Mouse (Mus musculus) adrenal gland, adult (tissue): Measurements from ENCODE around the gene Zfp383.
"Not testable (repeated sequence)": the region's sequence is repeated elsewhere in the genome, so short reads cannot be mapped to it uniquely, and the experiment has no call there.

Source experiments
- DNase-seq, 2 experiments: peaks; one replicate each; pipeline ENCODE4 v3.0.0; 2022 to 2023; ENCODE audit warnings: low spot score in 1 of 2; ENCODE audit not compliant: inconsistent age in 2 of 2

The Zfp383 gene

DNA sequence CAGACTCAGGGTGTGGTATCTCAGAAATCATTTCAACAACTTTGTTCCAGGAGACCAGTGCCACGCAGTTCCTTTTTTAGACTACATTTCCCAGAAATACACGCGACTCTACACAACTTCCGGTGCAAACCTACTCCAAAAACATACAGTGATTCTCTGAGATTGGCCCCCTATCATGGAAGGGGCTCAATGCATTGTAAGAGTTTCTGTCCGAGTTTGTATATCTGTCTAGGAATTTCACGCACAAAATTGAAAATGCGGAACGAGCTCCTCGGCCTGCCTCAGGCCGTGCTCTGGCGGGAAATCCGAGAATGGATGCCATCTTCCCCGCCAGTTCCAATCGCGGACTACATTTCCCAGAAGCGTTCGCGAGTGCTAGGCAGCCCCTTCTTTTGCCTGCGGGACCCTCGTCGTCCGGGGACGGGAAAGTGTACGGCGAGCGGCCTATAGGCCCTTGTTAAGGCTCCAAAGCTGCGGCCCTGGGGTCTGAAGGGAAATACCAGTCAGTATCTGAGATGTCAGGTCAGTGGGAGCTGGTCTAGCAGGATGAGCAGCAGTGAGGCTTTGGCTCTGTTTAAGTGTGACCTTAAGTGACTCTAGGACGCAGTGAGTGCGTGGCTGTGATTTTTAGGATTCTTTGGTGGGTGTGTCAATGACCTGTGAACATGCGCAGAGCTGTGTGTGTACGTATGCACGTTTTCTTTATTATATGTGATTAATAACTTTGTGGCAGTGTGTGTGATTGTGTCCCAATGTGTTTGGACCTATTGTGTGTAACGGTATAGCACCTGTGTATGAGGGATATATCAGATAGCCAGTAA, at the start of gene Zfp383:
Zfp383 (plus strand) TSS at position 94 of the 821 bp plus-strand sequence.
- peak; percentile 87 to 97 for DNase-seq

DNA sequence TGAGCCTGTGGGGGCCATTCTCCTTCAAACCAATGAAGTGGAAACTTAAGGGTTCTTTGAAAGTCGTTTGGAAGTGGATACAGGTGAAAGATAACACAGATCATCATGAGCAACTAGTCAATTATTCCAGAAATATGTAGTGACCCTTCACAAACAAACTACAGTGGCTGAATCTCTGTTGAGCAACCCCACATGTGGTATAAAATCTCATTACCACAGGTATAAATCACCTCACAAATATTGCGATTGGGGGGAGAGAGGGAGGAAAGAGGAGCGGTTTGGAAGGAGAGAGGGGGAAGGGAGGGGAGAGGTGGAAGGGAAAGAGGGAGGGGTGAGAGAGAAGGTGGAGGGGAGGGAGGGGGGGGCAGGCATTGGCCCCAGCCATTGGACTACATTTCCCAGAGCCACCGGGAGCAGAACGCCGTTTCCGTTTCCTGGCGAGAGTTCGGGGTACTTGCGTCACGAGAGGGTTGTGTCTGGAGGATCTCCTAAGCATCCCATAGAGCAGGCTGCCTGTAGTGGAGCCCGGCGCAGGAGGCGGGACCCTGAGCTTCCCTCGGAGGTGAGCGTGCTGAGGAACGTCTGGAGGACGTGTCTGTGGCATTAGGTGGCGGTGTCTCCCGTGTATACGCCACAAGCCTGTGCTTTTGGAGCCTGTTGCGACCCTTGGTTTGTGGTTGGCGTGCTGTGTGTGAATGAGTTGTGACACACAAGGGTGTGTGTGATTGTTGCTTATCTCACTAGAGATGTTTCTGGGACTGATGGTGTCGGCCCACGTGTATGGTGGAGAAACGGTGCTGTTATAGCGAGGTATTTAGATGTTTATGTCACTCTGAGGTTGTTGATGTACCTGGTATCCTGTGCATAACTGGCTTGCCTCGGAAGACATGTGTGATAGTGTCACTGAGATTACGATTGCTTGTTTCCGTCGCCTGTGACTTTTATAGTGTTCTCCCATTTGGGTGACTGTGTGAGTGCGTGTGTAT, 48.2 kb upstream of the Zfp383 start, which contains the start of gene Zfp420:
Zfp420 (plus strand) TSS at position 448 of the 986 bp plus-strand sequence.
- peak; percentile 90 to 96 for DNase-seq

DNA sequence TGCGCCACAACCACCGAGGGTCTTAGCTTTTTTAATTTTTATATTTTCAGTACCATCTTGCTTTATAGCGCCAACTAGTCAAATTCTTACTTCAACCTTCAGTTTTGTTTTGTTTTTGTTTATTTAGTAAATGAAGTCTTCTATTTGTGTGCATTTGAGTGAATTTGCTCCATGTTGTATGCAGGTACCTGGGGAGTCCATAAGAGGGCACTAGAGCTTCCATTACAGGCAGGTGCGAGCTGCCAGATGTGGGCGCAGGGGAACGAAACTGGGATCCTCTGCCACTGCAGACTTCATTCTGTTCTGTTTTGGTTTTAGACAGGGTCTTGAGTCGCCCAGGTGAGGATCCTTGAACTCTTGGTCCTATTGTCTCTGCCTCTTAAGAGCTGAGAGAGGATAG, 46.4 kb upstream of the Zfp383 start:
- no peak for DNase-seq

DNA sequence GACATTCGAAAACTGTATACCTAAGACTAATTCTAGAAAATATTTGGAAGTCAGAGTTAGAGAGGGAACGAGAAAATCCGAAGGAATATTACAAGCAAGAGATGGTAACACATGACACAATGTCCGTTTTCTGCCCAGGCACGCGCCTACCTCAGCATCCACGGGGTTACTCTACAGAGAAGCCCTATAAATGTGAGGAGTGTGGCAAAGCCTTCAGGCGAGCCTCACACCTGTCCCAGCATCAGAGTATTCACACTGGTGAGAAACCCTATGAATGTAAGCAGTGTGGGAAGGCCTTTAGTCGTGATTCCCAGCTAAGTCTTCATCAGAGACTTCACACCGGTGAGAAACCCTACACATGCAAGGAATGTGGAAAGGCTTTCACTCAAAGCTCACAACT, 33.8 kb upstream of the Zfp383 start:
- no peak for DNase-seq

DNA sequence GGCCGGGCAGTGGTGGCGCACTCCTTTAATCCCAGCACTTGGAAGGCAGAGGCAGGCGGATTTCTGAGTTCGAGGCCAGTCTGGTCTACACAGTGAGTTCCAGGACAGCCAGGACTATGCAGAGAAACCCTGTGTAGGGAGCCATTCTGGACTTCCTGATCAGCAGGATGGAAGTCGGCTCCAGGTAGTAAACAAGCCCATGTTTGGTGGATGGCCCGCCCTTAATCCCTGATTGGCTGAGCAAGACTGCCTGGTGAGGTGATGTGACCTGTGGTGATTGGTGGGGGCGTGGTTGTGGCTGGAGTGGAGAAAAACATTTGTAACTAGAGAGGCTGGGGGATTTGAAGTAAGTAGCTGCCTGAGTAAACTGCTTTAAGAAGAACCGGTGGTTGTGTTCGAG, 30.5 kb upstream of the Zfp383 start:
- not testable (repeated sequence) for DNase-seq

DNA sequence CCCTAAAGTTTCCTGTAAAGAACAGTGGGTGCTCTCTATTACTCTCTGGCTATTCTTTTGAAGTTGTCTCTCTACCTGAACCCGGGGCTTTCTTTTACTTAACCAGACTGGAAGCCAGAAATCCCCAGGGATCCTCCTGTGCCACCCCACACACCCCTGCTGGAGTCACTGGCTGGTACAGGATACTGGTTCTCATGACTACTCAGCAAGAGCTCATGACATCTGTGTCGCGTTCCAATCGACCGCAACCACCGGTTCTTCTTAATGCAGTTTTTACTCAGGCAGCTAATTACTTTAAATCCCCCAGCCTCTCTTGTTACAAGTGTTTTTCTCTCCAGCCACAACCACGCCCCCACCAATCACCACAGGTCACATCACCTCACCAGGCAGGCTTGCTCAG, 28.0 kb upstream of the Zfp383 start:
- no peak for DNase-seq

DNA sequence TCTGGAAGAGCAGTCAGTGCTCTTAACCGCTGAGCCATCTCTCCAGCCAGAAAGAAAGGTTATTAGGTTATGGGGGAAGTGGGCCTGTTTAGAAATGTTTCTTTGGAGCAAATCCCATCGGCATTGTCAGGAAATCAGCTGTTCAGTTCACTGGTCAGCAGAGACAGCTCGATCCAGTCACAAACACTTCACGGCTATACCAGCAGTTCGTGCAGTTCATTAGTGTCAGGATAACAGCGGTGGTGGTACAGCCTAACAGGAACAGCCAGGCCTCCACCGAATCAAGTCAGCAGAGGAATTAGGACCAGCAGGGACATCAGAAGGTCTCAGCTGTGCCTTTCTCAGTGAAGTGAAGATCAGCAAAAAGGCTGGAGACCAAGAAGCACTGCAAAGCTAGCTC, 27.1 kb upstream of the Zfp383 start:
- DNase-seq = no peak

DNA sequence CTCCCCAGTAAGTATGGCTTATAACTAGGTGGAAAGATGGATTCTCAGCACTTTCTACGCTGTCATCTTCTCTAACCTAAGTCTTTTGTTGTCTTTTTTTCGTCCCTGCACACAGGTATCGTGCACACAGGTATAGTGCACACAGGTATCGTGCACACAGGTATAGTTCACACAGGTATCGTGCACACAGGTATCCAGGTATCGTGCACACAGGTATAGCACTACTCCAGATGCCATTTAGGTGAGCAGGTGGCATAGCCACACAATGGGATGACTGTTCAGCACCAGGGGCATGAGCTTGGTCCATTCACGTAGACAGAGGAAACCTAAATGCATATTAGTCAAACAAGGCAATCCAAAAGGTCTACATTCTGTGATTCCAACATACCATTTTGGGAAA, 17.5 kb upstream of the Zfp383 start:
- DNase-seq = no peak

DNA sequence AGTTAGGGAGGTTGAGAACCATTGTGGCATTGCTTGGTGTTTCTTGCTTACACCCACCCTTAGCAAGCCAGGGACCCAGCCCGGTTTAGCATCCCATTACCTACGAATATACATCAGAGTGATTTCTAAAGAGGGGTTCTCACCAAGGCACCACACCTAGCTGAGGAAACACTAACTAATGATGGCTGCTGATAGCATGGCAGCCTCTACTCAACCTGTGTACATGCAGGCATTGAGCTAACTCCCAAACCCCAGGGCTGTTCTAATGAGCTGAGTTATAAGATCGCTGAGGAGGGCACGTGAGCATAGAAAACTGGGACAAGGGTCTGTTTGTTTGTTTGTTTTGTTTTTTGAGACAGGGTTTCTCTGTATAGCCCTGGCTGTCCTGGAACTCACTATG, 15.3 kb upstream of the Zfp383 start:
- no peak for DNase-seq

DNA sequence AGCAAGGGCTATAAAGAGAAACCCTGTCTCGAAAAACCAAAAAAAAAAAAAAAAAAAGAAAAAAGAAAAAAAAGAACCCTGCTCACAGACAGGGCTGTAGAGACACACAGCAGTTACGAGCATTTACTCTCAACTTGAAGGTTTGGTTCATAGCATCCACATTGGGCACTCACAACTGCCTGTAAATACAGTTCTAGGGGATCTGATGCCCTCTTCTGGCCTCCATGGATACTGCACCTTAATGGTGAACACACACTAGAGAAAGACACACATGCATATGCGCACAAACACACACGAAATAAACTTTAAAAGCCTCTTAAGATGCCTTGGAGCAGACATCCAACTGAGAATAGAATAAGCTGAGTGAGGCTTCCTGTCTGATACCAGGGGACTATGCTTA, 9.7 kb upstream of the Zfp383 start:
- no peak for DNase-seq

DNA sequence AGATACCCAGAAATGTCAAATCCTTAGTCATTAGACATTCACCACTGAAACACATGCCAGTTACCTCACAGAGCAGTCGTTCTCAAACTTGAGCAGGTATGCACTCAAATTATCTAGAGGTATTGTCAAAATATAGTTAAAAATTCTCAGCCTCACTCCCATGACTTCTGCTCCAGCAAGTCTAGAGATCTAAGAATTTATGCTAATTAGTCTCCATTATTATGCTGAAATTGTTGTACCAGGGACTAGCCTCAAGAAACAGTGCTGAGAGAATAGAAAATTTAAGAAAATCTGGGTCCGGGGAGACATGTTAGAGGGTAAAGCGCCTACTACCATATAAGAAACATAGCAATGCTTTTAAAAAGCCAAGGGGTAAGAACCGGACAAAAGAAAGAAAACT, 3.9 kb upstream of the Zfp383 start:
- no peak for DNase-seq

DNA sequence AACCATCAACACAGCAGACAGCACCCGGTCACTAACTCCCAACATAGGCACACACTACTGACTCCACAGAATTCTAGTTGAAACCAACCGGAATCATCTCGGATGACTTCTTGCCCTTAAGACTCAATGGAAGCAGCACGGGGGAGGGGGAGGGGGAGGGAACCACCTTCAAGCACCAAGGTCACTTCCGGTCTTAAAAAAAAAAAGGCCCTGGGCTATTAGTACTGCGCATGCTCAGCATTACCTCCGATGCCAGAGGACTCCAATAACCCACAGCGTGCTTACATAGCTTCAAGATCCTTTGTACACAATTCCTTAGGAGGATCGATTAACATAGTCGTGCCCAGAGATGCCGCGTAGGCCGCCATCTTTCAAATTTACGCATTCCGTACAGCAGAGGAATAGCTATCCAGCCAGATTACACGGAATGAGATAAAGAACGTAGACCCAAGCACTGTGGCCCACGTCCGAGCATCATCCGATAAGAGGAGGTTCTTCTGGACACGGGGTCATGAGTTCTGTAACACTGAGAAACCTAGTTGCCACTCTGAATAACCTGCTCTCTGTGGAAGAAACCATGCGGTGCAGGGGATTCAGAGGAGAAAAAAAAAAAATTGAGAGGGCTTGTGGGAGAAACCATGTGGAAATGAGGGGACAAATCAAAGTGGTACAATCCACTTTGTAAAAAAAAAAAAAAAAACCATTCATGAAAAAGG, 1.9 kb upstream of the Zfp383 start, which contains the start of gene Zfp27:
Zfp27 (minus strand) TSS at position 607 of the 716 bp plus-strand sequence.
- peak; percentile 75 to 92 for DNase-seq

DNA sequence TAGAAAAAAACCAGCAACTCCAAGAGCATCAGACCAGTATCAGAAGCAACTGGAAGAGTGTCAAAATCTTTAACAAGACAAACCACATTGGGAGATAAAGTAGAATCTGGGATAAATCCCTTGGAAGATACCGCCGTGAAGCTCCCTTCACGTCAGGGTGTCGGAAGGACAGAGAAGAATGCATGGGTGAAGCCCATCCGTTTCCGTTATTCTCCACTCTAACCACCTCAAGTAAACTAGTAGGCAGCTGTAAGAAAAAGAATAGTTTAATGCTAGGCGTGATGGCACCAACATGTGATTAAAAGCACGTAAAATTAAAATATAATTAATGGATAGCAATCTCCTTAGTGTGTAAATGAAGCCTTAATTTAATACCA, 1.4 kb upstream of the Zfp383 start:
- peak in 1 of 2 experiments; percentile 66 for DNase-seq

DNA sequence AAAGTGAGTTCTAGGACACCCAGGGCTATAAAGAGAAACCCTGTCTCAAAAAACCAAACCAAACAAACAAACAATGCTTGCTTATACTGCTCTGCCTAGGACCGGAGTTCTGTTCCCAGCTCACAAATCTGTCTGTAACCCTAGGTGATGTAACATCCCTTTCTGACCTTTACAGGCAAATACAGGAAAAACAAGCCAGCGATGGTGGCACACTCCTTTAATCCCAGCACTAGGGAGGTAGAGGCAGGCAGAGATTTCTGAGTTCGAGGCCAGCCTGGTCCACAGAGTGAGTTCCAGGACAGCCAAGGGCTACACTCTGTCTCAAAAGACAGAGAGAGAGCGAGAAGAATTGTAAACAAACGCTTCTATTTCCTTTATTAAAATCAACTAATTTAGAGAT, 817 bp upstream of the Zfp383 start:
- DNase-seq = peak in 1 of 2 experiments; percentile 41

DNA sequence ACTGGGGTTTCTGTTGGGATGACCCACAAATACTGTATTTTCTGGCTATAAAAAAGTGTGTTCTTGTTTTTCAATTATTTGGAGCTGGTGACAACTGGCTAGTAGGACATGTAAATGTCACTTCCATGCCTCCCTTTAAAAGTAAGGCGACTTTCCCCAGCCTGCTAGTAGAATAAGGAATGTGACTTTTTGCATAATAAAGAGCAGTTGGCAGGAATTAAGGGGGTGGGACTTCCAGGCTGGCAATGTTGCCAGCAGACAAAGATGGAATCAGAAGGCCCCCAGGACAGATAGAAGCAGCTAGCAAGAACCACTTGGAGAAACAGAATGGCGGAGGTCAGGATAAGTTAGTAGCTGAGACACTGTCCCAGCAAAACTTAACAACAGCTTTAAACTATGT, 2.2 kb downstream of the Zfp383 start:
- no peak for DNase-seq

DNA sequence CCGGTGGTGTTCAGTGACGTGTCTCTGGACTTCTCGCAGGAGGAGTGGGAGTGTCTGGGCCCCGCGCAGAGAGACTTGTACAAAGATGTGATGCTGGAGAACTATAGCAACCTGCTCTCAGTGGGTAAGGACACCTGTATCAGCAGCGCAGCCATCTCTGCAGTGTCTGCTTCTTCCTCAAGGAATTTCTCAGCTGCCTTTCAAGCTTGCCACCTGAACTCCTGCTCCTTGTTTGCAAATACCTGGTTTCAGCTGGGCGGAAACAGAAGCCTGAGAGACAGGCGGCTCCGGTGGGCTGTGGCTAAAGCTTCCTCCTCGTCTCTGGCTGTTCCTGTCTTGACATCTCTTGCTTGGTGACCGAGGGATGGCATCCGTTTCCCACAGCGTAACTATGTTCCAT, 4.1 kb downstream of the Zfp383 start:
- no peak for DNase-seq

DNA sequence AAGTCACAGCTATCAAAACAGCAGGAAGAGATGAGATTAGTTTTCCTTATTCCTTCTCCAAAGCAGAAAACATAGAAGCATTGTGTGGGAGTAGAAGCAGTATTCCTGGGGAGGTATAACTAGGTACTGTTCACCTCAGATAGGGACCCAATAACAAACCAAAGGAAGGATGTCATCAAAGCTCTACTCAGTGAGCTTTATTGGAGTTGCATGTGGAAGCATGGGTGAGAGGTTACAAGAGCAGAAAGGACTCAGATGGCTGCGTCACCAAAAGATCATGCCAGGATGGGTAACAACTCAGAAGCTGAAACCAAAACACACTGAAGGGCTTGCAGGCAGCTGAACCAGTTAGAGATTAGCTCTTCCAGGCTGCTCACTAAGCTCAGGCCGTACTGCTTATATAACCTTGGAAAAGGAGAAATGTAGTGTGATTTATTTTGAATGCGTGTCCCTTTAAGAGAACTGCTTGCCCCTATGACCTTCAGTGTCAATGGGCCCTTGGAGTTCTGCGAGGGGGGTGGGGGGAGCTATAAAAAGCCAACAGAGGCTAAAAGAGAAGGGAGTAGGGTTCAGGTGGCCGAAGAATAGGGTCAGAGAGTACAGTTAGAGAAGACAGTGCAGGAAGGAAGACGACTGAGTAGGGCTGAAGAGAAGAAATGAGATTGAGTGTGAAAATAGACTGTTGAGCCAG, 9.5 kb downstream of the Zfp383 start:
- peak in 1 of 2 experiments; percentile 62 for DNase-seq

DNA sequence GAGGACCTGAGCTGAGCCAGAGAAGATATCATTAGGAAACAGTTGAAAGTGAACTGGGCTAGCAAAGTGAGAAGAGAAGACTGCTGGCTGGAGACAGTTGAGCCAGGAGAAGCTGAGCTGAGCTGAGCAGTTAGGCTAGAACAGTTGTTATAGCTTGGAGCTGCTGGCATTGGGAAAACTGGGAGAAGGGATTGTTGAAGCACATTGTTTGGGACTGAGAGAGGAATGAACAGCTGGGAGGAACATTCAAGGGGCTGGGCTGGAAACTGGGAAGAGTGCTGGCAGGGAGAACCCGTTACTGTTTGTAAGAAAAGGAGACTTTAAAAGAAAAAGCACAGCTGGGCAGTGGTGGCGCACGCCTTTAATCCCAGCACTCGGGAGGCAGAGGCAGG, 10.0 kb downstream of the Zfp383 start:
- no peak for DNase-seq

DNA sequence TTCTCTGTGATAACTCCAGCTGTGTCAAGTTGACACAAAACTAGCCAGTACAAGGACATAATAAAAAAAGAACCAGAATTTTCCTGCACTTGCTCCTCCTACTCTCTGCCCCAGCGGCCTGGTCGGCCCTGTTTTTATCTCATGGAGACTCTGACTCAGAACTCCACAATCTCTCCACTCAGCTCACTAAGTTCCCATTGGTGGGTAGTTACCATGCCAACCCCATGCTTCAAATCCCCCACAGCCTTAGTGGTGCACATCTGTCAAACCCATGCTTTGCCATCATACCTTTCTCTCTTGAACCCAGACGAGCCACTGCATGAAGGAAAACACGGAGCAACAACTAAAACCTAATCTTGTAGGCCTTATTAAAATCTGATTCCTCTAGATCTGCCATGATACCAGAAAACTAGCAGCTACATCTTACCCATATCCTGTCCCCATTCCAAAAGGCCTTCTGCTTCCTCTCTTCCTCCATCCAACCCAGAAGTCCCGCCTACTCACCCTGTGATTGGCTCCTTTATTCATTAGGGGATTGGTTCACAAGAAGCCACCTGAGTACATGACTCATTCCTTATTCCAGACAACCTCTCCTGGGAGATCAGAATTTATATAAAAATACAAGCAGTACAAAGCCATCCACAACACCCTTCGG, 13.5 kb downstream of the Zfp383 start:
- DNase-seq = peak; percentile 26 to 39

DNA sequence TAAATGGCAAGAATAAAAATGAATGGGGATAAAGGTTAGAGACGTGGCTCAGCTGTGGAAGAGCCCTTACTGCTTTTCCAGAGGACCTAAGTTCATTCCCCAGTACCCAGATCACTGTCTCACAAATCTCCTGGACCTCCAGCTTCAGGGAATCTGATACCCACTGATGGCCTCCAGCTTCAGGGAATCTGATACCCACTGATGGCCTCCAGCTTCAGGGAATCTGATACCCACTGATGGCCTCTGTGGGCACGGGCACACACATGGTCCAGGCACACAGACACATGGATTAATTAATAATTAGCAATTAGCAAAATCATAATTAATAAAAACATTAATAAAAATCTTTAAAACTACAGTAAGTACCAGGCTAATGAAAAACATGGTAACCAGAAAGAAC, 14.8 kb downstream of the Zfp383 start:
- DNase-seq = no peak
